Mouse (Mus musculus) adrenal gland, adult 10 weeks (tissue): ENCODE measurements around the gene Cenpl. TPM values are rescaled to one million over a fixed set of nuclear protein-coding genes. Genes with fewer than 3 reads are reported as not detected.

Source experiments
- polyA plus RNA-seq: library from polyadenylated mRNA; stranded (reverse); fragments of 350-450 nt; fragmentation: Illumina TruSeq; extraction: RNeasy Lipid Tissue Mini Kit (QIAGEN cat#74804); gene quantifications from one replicate; pipeline ENCODE4 v1.2.3, GENCODE M21; 2014; ENCODE audit warnings: low read depth, low replicate concordance

Cenpl gene
- 6.1 TPM for polyA plus RNA-seq

DNA sequence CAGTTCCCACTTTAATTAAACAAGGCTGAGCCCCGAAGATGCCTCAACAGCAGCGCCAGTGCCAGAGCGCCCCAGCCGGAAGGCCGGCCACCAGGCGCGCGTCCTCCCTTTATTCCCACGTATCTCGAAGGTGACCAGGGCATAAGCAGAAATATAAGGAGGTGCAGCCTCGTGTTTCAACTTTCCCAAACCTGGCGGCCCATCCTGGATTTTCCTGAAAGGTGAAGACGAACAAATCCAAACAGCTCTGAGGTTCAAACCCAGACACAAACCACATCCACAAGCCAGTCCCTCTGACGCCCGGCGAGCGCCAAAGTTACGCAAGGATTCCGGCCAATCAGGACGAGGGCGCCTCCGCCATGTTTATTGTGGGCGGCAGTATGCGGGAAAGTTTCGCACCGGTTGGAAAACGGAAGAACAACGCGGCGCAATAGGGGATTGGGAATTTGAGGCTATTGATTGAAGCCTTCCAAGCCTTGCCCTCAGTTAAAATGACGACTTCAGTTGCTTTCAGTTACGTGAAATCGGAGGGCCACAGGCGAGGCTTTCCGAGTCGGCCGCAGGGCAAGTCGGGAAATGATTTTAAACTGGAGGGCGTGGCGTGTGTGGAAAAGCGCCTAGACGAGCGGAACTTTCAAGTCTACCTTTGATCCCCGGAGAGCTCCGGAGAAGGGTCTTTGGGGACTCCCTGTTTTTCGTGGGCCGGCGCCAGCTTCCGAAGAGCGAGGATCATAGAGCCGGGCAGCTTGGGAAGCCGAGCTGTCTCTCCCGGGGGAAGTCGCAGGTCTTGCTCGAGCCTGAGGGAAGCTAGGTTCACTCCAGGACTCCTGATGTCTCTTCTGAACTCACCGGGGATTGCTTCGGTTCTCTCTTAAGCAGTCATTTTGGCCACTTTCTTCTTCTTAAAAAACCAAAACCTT, at the start of gene Cenpl, which contains the start of gene Dars2:
Gene Cenpl (plus strand): TSS at position 362 of the 920 bp plus-strand sequence.
Gene Dars2 (minus strand): TSS at position 307 of the 920 bp plus-strand sequence.

DNA sequence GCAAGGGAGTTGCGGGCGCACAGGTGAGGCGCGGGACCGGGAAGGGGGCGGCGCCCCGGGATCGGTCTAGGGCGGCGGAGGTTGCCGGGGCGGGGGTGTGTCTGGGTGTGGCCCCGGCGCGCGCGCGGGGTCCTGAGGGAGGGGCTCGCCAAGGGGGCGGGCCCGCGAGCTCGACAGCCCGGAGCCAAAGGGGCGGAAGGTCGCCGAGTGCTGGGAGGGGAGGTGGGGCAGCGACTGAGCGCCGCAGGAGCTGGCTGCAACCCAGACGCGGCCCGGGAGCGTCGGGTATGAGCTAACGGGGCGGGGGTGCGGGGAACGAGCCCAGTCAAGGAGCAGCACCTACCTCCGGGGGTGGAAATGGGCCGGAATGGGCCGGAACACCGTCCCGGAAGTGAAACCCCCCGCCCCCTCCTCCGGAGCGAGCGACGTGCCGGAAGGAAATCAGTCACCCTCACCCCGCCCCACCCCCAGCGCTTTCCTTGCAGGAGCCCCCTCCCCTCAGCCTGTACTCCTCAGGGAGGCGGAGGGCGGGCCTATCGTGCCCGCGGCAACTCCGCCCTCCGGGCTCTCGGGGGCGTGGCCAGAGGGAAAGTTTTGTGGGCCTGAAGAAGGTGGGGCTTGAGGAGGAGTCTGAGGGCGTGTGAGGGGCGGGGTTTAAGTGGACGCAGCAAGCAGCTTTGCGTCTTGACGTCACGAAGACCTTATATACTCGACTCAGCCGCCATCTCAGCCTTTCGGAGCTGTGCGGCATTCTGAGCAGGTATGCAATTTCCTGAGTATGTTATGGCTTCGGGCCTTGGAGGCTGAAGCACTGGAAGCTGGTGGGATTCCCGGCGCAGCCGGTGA, 35.9 kb upstream of the Cenpl start, which contains the start of gene Zbtb37:
Gene Zbtb37 (minus strand): TSS at position 415 of the 846 bp plus-strand sequence.

DNA sequence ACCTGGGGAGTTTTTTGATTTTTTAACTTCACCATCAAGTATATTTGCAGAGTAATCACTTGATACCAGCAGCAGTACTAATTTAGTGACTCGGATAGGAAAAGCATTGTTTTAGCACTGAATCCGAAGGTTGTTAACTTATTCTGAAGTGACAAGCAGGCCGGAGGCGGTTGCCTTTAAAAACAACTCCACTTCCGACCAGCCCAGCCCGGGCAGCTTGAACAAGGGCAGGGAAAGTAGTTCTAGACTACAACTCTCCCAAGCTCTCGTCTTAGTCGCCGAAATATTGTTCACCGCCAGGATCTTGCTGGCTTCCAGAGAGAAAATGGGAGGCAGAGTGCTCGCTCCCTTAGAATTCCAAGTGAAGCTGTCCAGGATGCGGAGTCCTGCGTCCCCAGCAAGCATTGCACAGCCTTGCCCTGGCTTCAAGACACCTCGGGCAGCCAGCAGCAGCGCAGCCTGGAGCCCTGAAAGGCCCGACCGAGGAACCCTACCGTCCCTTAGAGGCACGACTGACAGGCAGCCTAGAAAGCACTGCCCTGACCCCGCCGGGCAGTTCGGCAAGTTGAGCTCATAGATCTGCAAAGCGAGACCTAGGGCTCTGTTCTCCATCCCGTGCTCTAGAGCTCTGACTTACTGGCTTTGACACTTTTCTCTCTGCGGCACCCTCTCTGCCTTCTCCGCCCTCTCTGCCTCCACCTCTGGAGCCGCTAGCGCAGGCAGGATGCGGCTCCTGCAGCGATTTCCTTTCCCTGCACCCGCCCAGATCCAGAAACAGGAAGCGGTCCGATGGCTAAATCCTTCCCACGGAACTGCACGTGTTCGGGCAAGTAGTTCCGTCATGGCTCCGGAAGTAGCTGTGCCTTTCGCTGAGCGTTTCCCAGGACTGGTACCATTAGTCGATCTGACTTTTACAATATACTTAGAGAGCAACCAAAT, 60.5 kb downstream of the Cenpl start, which contains the start of gene Klhl20:
Gene Klhl20 (minus strand): TSS at position 786 of the 939 bp plus-strand sequence.

Other genes with a start within 250 kb of the Cenpl start
- gene Rc3h1, start 164.3 kb upstream of the Cenpl start, polyA plus RNA-seq, result 42.9 TPM
- 0.41 TPM for gene Serpinc1, start 92.1 kb upstream of the Cenpl start, polyA plus RNA-seq
- 10.7 TPM for gene Zbtb37, start 35.9 kb upstream of the Cenpl start, polyA plus RNA-seq
- 21.4 TPM for gene Dars2, start 55 bp upstream of the Cenpl start, polyA plus RNA-seq
- 40.8 TPM for gene Klhl20, start 60.8 kb downstream of the Cenpl start, polyA plus RNA-seq
- 7.1 TPM for gene Ankrd45, start 72.0 kb downstream of the Cenpl start, polyA plus RNA-seq
- not detected for gene Tex50, start 88.6 kb downstream of the Cenpl start, polyA plus RNA-seq
- 396 TPM for gene Prdx6, start 180.5 kb downstream of the Cenpl start, polyA plus RNA-seq